ENCODE assay signal across 20 mouse cellular contexts in the genomic region with DNA sequence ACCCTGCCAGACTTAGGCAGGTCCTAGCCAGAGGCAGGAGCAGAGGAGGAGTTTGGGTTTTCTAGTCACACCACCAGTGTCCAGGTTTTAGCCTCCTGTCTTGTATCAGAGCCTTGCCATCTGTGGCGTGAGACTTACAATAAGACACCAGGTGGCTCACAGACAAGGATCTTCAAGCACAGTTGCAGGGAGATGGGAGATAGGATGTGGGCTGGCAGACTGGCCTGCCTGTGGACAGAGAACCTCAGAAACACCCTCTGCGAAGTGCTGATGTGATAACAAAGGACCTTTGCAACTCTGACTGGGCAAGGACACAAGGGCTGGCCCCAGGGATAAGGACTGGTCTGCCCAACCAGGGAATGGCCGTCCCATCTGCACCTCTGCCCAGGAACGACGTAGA. TPM values are rescaled to one million over a fixed set of nuclear protein-coding genes. Genes with fewer than 3 reads are reported as not detected.
DNase-seq lines count a peak whose midpoint lies in the region; ATAC-seq and TF ChIP-seq lines count a peak whose summit lies in the region.
"Had no signal": no experiment of that assay in that cellular context is flagged by ENCODE, and none has a peak within 500 bp of the region (broad histone marks: within the 10 kb centered on the region; RNA-seq: fewer than 3 reads in every experiment).

No protein-coding gene starts in this region.

- peaks cover 49% of the 10 kb centered on the region for H3K4me1 ChIP-seq in forebrain, embryonic 13.5 days
- H3K4me1 ChIP-seq in forebrain, embryonic 11.5 days (replicated peaks; ENCODE audit: control insufficient read depth, insufficient read depth, low read length) = peaks cover 21% of the 10 kb centered on the region
- H3K4me1 ChIP-seq in liver, embryonic 11.5 days (replicated peaks; ENCODE audit: control insufficient read depth, insufficient read depth, low read length) = peaks cover 43% of the 10 kb centered on the region
- peaks cover 17% of the 10 kb centered on the region for H3K4me1 ChIP-seq in liver, postnatal 0 days (ENCODE audit: insufficient read depth)
- peaks cover 23% of the 10 kb centered on the region for H3K4me1 ChIP-seq in forebrain, embryonic 15.5 days

- no peak for DNase-seq in forebrain, embryonic 11.5 days (ENCODE audit: low spot score)
- DNase-seq in liver, embryonic 11.5 days (ENCODE audit: low spot score) = no peak
- DNase-seq in liver, postnatal 0 days = no peak
- DNase-seq in adrenal gland, adult 8-10 months = no peak
- DNase-seq in frontal cortex, postnatal 10 days (ENCODE audit: low spot score in 2 of 2) = no peak
- DNase-seq: cerebellum, adult 11-12 months; gastrocnemius, postnatal 10 days; kidney, adult 9 months; layer of hippocampus, postnatal 36 days; right cerebral cortex, postnatal 25 days had no signal

- WGBS in forebrain, embryonic 13.5 days = 63% methylated on average over 5 of the region's 5 CpGs
- WGBS in forebrain, embryonic 11.5 days = 65% methylated on average over 5 of the region's 5 CpGs
- WGBS in liver, embryonic 11.5 days = 26% methylated on average over 5 of the region's 5 CpGs
- WGBS in liver, postnatal 0 days (ENCODE audit: insufficient replicate concordance) = 35% methylated on average over 5 of the region's 5 CpGs
- 53% methylated on average over 5 of the region's 5 CpGs for WGBS in forebrain, embryonic 15.5 days

- ATAC-seq in forebrain, embryonic 13.5 days = no peak
- ATAC-seq in forebrain, embryonic 11.5 days (replicated peaks; ENCODE audit: low FRiP score) = no peak
- ATAC-seq in liver, embryonic 11.5 days (replicated peaks; ENCODE audit: low FRiP score) = 0 out of 2 replicates have a peak, but pooled peaks have one; percentile 19
- no peak for ATAC-seq in liver, postnatal 0 days
- ATAC-seq in forebrain, embryonic 15.5 days (replicated peaks) = no peak
- 0 out of 2 replicates have a peak, but pooled peaks have one; percentile 10 for ATAC-seq in megakaryocyte, adult 5-6 weeks (ENCODE audit: poor library complexity, severe bottlenecking)
- ATAC-seq: hindbrain, embryonic 16.5 days; lung, postnatal 0 days; Patski had no signal

- no peak overlapping the region for H3K4me2 ChIP-seq in forebrain, embryonic 13.5 days
- H3K4me2 ChIP-seq in forebrain, embryonic 11.5 days (ENCODE audit: low read depth, low read length, severe bottlenecking) = no peak overlapping the region
- no peak overlapping the region for H3K4me2 ChIP-seq in liver, embryonic 11.5 days
- no peak overlapping the region for H3K4me2 ChIP-seq in liver, postnatal 0 days (ENCODE audit: low read depth, low read length)
- no peak overlapping the region for H3K4me2 ChIP-seq in forebrain, embryonic 15.5 days (replicated peaks)
- H3K4me2 ChIP-seq: embryonic facial prominence, embryonic 12.5 days; heart, embryonic 15.5 days; limb, embryonic 13.5 days; midbrain, embryonic 12.5 days had no signal

- TF ChIP-seq CTCF in liver, postnatal 0 days (IDR thresholded peaks at IDR 0.05; ENCODE audit: low read depth) = no peak

- peak overlapping the region; percentile 28; the same call in 1 of the 2 replicates for H3K27ac ChIP-seq in forebrain, embryonic 13.5 days
- no peak overlapping the region for H3K27ac ChIP-seq in forebrain, embryonic 11.5 days (ENCODE audit: low read depth, low read length)
- H3K27ac ChIP-seq in liver, embryonic 11.5 days (ENCODE audit: low read depth, low read length) = no peak overlapping the region
- no peak overlapping the region for H3K27ac ChIP-seq in liver, postnatal 0 days (ENCODE audit: low read depth)
- H3K27ac ChIP-seq in forebrain, embryonic 15.5 days (replicated peaks) = 0 out of 2 replicates have a peak overlapping the region, but pooled peaks have one; percentile 12
- H3K27ac ChIP-seq: embryonic facial prominence, embryonic 12.5 days; heart, embryonic 15.5 days; limb, embryonic 13.5 days; midbrain, embryonic 12.5 days had no signal

- no peak overlapping the region for H3K9ac ChIP-seq in forebrain, embryonic 13.5 days
- no peak overlapping the region for H3K9ac ChIP-seq in forebrain, embryonic 11.5 days (ENCODE audit: low read length)
- no peak overlapping the region for H3K9ac ChIP-seq in liver, embryonic 11.5 days (ENCODE audit: low read depth, low read length)
- no peak overlapping the region for H3K9ac ChIP-seq in liver, postnatal 0 days (replicated peaks)
- H3K9ac ChIP-seq in forebrain, embryonic 15.5 days (replicated peaks) = no peak overlapping the region
- H3K9ac ChIP-seq: embryonic facial prominence, embryonic 12.5 days; heart, embryonic 15.5 days; limb, embryonic 13.5 days; midbrain, embryonic 12.5 days had no signal

- H3K4me3 ChIP-seq in forebrain, embryonic 13.5 days = no peak overlapping the region
- H3K4me3 ChIP-seq in forebrain, embryonic 11.5 days (ENCODE audit: low read depth, low read length) = no peak overlapping the region
- no peak overlapping the region for H3K4me3 ChIP-seq in liver, embryonic 11.5 days (ENCODE audit: low read depth, low read length)
- no peak overlapping the region for H3K4me3 ChIP-seq in liver, postnatal 0 days (ENCODE audit: low read depth, low read length)
- H3K4me3 ChIP-seq in forebrain, embryonic 15.5 days = no peak overlapping the region
- H3K4me3 ChIP-seq: embryonic facial prominence, embryonic 12.5 days; heart, embryonic 15.5 days; limb, embryonic 13.5 days; midbrain, embryonic 12.5 days had no signal

- H3K9me3 ChIP-seq in forebrain, embryonic 13.5 days (replicated peaks) = no peaks in the 10 kb centered on the region
- no peaks in the 10 kb centered on the region for H3K9me3 ChIP-seq in forebrain, embryonic 11.5 days (ENCODE audit: control insufficient read depth, low read length)
- H3K9me3 ChIP-seq in liver, embryonic 11.5 days (ENCODE audit: control insufficient read depth, low read length) = no peaks in the 10 kb centered on the region
- H3K9me3 ChIP-seq in liver, postnatal 0 days (ENCODE audit: low read length) = no peaks in the 10 kb centered on the region
- no peaks in the 10 kb centered on the region for H3K9me3 ChIP-seq in forebrain, embryonic 15.5 days
- H3K9me3 ChIP-seq: embryonic facial prominence, embryonic 12.5 days; heart, embryonic 15.5 days; midbrain, embryonic 12.5 days had no signal

- no peak for TF ChIP-seq EP300 in liver, postnatal 0 days (IDR thresholded peaks at IDR 0.05; ENCODE audit: low read depth)

- H3K27me3 ChIP-seq in forebrain, embryonic 13.5 days = peaks cover 7% of the 10 kb centered on the region; the same call in 1 of the 2 replicates
- no peaks in the 10 kb centered on the region for H3K27me3 ChIP-seq in forebrain, embryonic 11.5 days (ENCODE audit: control insufficient read depth, insufficient read depth, low read length)
- H3K27me3 ChIP-seq in liver, embryonic 11.5 days (replicated peaks; ENCODE audit: control insufficient read depth, insufficient read depth, low read length) = no peaks in the 10 kb centered on the region
- 0 out of 2 replicates have a peak, but pooled peaks cover 3% of the 10 kb centered on the region for H3K27me3 ChIP-seq in liver, postnatal 0 days (ENCODE audit: insufficient read depth, low read length)
- no peaks in the 10 kb centered on the region for H3K27me3 ChIP-seq in forebrain, embryonic 15.5 days
- H3K27me3 ChIP-seq: embryonic facial prominence, embryonic 12.5 days; heart, embryonic 15.5 days had no signal

- H3K36me3 ChIP-seq in forebrain, embryonic 13.5 days (ENCODE audit: poor library complexity, severe bottlenecking) = no peaks in the 10 kb centered on the region
- H3K36me3 ChIP-seq in forebrain, embryonic 11.5 days (ENCODE audit: control insufficient read depth, insufficient read depth, low read length) = no peaks in the 10 kb centered on the region
- H3K36me3 ChIP-seq in liver, embryonic 11.5 days (ENCODE audit: control insufficient read depth, insufficient read depth, low read length) = no peaks in the 10 kb centered on the region
- no peaks in the 10 kb centered on the region for H3K36me3 ChIP-seq in liver, postnatal 0 days (replicated peaks; ENCODE audit: insufficient read depth, low read length)
- H3K36me3 ChIP-seq in forebrain, embryonic 15.5 days = no peaks in the 10 kb centered on the region
- H3K36me3 ChIP-seq: embryonic facial prominence, embryonic 12.5 days; heart, embryonic 15.5 days; limb, embryonic 13.5 days; midbrain, embryonic 12.5 days had no signal

RNA-seq across cellular contexts. Expression of gene Actg1, which starts 48.9 kb away (rescaled TPM):
- polyA plus RNA-seq in forebrain, embryonic 13.5 days (2015; fragmentation: Nextera tagmentation; extraction: Ambion mirVana) = 3,229 and 3,555 TPM in 2 replicates
- 2,808 and 3,088 TPM in 2 replicates for polyA plus RNA-seq in forebrain, embryonic 11.5 days (2014; fragmentation: Nextera tagmentation; extraction: Ambion mirVana)
- 1,592 and 1,704 TPM in 2 replicates for polyA plus RNA-seq in liver, embryonic 11.5 days (2014; fragmentation: Nextera tagmentation; extraction: Ambion mirVana)
- polyA plus RNA-seq in liver, postnatal 0 days (2015; fragmentation: Nextera tagmentation; extraction: Ambion mirVana) = 463 and 498 TPM in 2 replicates
- polyA plus RNA-seq in forebrain, embryonic 15.5 days (2015; fragmentation: Nextera tagmentation; extraction: Ambion mirVana) = 3,835 and 3,917 TPM in 2 replicates
- 4,212 and 4,544 TPM in 2 replicates for total RNA-seq in megakaryocyte, adult 5-6 weeks (2015)
- 2,305 and 2,430 TPM in 2 replicates for total RNA-seq in megakaryocyte, adult 5-6 weeks (2017)
- 1,000 to 10,000 TPM; 1,100 to 1,474 (median 1,219) TPM for total RNA-seq in adrenal gland, adult 8-10 months (2022)

Comparison
In these comparisons a context has a peak if more than half of its experiments do, and no peak if none do; other contexts are left out.
1. ATAC-seq: peak in liver, embryonic 11.5 days (single experiment) and megakaryocyte, adult 5-6 weeks (single experiment); none in forebrain, embryonic 13.5 days (single experiment), forebrain, embryonic 11.5 days (single experiment), liver, postnatal 0 days (single experiment) and forebrain, embryonic 15.5 days (single experiment).
2. H3K27ac ChIP-seq: peak in forebrain, embryonic 13.5 days (single experiment) and forebrain, embryonic 15.5 days (single experiment); none in forebrain, embryonic 11.5 days (single experiment), liver, embryonic 11.5 days (single experiment) and liver, postnatal 0 days (single experiment).